Mouse (Mus musculus): ENCODE measurements at regions not wholly inside any gene's neighbourhood (a gene's known extent, or its start where the extent isn't known, plus 50 kb on each side); places are given as distances from the start of the nearest gene placed in this dataset.

DNA sequence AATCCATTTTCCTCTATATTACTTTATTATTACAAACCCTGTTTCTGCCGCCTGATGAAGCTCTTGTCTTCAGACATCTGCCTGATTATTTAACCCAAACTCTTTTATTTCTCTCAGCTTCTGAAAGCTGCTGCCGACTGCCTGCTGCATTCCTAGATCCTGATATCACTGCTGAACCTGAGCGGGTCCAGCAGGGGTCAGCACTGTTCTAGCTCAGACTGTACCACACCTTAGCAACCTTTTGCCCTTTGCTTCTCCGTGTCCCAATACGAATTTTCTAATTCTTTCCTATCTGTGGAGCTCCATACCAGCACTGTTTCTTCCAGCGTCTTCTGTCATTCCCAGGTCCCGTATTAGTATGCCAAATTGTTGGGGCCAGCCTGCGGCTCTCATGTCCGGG is 276.8 kb upstream of the 5730507C01Rik start:
- no peak for TF ChIP-seq GATA1 (IDR thresholded peaks at IDR 0.05; ENCODE audit: low read length)
- TF ChIP-seq TAL1 (IDR thresholded peaks at IDR 0.05; ENCODE audit: low read length): no peak

All from erythroblast, embryonic 14.5 days (primary cell).